Mouse (Mus musculus) embryonic facial prominence, embryonic 14.5 days (tissue): ENCODE results near the gene Cmas. TPM values are rescaled to one million over a fixed set of nuclear protein-coding genes. Genes with fewer than 3 reads are reported as not detected.

Source experiments
- ATAC-seq: fragments of 200-750 bp; cut with Nextera tagmentation; 2 replicates; pipeline ENCODE4 v1.8.0; 2017; ENCODE audit warnings: low read depth, moderate number of reproducible peaks, moderate TSS enrichment
- DNase-seq: peaks from one replicate; pipeline ENCODE4 v3.0.0-alpha.2; 2015; ENCODE audit warnings: low spot score
- H3K27ac ChIP-seq: fragments of 300-500 bp; sonication (generic); replicated peaks from 2 replicates; pipeline ENCODE4 v1.5.1; 2014; ENCODE audit warnings: low read depth, mild to moderate bottlenecking, low read length, moderate library complexity
- H3K27me3 ChIP-seq: fragments of 300-500 bp; sonication (generic); replicated peaks from 2 replicates; pipeline ENCODE4 v1.6.1; 2014; ENCODE audit warnings: low read length; ENCODE audit not compliant: control insufficient read depth, insufficient read depth
- H3K36me3 ChIP-seq: fragments of 300-500 bp; sonication (generic); 2 replicates; pipeline ENCODE4 v1.6.1; 2014; ENCODE audit warnings: low read length, mixed read lengths; ENCODE audit not compliant: control insufficient read depth, insufficient read depth
- H3K4me1 ChIP-seq: fragments of 300-500 bp; sonication (generic); 2 replicates; pipeline ENCODE4 v1.6.1; 2014; ENCODE audit warnings: antibody characterized with exemption, low read length; ENCODE audit not compliant: control insufficient read depth, insufficient read depth
- H3K4me2 ChIP-seq: fragments of 300-500 bp; sonication (generic); 2 replicates; pipeline ENCODE4 v1.6.1; 2014; ENCODE audit warnings: low read depth, mild to moderate bottlenecking, low read length, moderate library complexity, mixed read lengths
- H3K4me3 ChIP-seq: fragments of 300-500 bp; sonication (generic); 2 replicates; pipeline ENCODE4 v1.5.1; 2014; ENCODE audit warnings: low read depth, mild to moderate bottlenecking, low read length
- H3K9ac ChIP-seq: fragments of 300-500 bp; sonication (generic); 2 replicates; pipeline ENCODE4 v1.6.1; 2014; ENCODE audit warnings: low read depth, mild to moderate bottlenecking, low read length, moderate library complexity, mixed read lengths
- H3K9me3 ChIP-seq: fragments of 300-500 bp; sonication (generic); 2 replicates; pipeline ENCODE4 v1.6.1; 2016; ENCODE audit warnings: low read length; ENCODE audit not compliant: control insufficient read depth
- WGBS: fragments of 180-500 bp; shearing (Covaris S2); extraction: QIAGEN DNeasy Blood & Tissue Kit; methylation state at CpG from one replicate; pipeline ENCODE4 v1.1.7; 2014; 5-methylcytosine and 5-hydroxymethylcytosine counted together
- polyA plus RNA-seq: library from polyadenylated mRNA; unstranded; fragments of >200 nt; fragmentation: Nextera tagmentation; extraction: Ambion mirVana; gene quantifications from 2 replicates; pipeline ENCODE4 v1.2.1, GENCODE M21; 2014

Cmas gene
- polyA plus RNA-seq, 1 experiment from 2014 or later = 95.6 TPM

DNA sequence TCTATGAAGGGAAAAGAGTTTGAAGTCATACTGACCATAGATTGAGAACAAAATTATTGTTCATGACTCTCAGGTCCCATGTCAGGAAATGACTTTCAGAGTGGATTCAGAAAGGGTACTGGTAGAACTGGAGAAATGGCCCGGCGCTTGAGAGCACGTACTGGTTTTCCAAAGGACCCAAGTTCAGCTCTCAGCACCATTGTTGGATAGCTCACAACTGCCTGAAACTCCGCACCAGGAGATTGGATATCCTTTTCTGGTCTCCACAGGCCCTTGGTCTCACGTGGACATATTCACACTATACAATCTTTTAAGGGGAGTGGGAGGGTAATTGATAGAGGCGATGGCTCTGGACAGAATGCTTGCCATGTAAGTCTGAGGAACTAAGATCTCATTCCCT, 1.5 kb downstream of the Cmas start:
- Histone ChIP-seq H3K9ac (peak overlapping the region; percentile 90; the same call in 1 of the 2 replicates), H3K27me3 (peaks cover 10% of the 10 kb centered on the region), H3K4me1 (peaks cover 11% of the 10 kb centered on the region), H3K27ac (no peak overlapping the region), H3K36me3 (peaks cover 15% of the 10 kb centered on the region; the same call in 1 of the 2 replicates), H3K4me3 (peak overlapping the region; percentile 84), H3K4me2 (peak overlapping the region; percentile 78), H3K9me3 (no peaks in the 10 kb centered on the region)
- ATAC-seq = no peak
- WGBS = 93% methylated on average over 6 of the region's 6 CpGs
- no peak for DNase-seq

DNA sequence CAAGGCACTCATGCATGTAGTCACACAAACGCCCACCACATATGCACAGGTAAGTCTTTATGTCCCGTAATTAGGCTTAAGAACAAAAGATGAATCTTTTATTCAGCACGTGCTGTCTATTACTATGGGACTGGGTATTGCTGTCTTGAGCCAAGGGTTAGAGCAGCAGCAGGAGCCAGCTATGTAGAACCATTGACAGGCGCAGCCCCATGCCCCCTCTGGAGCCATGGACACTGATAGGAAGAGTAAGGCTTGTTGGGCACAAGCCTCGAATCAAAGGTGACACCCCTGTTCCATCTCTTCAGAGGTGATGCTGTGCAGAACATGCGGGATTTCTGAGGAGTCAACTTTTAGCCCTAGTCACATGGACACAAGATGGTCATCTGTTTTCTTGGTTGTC, 2.1 kb downstream of the Cmas start:
- peaks cover 11% of the 10 kb centered on the region for H3K4me1 ChIP-seq
- no peak overlapping the region for H3K27ac ChIP-seq
- H3K9ac ChIP-seq = no peak overlapping the region
- WGBS = 91% methylated on average over 6 of the region's 6 CpGs
- DNase-seq = no peak
- H3K9me3 ChIP-seq = no peaks in the 10 kb centered on the region
- no peak for ATAC-seq
- H3K4me3 ChIP-seq = no peak overlapping the region
- peaks cover 10% of the 10 kb centered on the region for H3K27me3 ChIP-seq
- H3K4me2 ChIP-seq = no peak overlapping the region
- peaks cover 15% of the 10 kb centered on the region; the same call in 1 of the 2 replicates for H3K36me3 ChIP-seq

- no peak for ATAC-seq
- H3K36me3 ChIP-seq = peaks cover 20% of the 10 kb centered on the region
- H3K4me2 ChIP-seq = no peak overlapping the region
- no peak overlapping the region for H3K4me3 ChIP-seq
- H3K27me3 ChIP-seq = 0 out of 2 replicates have a peak, but pooled peaks cover 3% of the 10 kb centered on the region
- DNase-seq = no peak
- H3K27ac ChIP-seq = no peak overlapping the region
- H3K9me3 ChIP-seq = no peaks in the 10 kb centered on the region
- H3K9ac ChIP-seq = no peak overlapping the region
- 76% methylated on average over 2 of the region's 2 CpGs for WGBS
- H3K4me1 ChIP-seq = peaks cover 11% of the 10 kb centered on the region
Measured at GRCm38 (mm10) chr6:142759633-142760032, 3.1 kb downstream of the Cmas start.

DNA sequence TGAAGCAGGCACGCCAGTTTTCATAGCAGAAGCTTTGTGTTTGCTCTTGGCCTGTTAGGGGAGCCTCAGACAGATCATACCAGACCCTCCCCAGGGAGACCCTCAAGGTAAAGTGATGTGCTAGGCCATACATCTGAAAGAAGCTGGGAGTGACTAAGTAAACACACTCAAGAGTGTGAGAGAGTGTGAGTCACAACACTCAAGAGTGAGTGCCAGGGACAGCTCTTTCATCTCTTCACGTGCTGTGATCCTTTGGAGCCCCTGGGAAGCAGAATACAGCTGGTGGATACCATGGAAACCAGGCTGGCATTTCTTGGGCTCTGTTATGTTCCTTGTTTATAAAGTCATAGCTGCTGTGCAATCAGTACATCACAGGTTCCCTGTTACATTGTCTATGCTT, 8.4 kb downstream of the Cmas start:
- DNase-seq = no peak
- Histone ChIP-seq H3K9ac (no peak overlapping the region), H3K27ac (no peak overlapping the region), H3K27me3 (no peaks in the 10 kb centered on the region), H3K9me3 (no peaks in the 10 kb centered on the region), H3K4me1 (no peaks in the 10 kb centered on the region), H3K4me2 (no peak overlapping the region), H3K4me3 (no peak overlapping the region), H3K36me3 (peaks cover 61% of the 10 kb centered on the region)
- WGBS = 74% methylated on average over 2 of the region's 2 CpGs
- no peak for ATAC-seq

DNA sequence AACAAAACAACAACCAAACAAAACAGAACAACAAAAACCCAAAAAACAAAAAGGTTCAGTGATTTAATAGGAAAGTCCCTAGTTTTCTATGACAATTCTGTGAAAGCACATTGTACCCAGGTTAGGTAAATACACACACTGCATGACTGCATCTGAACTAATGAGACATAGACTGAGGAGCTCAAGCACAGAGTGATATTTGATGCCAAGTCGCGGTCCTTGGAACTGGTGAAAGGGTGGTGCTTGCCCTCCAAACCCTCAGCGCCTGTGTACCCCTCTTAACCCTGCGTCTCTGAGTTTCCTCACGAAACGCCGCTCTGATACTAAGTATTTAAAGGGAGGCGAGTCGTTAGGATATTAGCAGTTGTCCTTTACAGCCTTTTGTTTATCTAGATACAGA, 10.8 kb downstream of the Cmas start:
- 88% methylated on average over 9 of the region's 9 CpGs for WGBS
- H3K9ac ChIP-seq = no peak overlapping the region
- no peak overlapping the region for H3K4me3 ChIP-seq
- no peak overlapping the region for H3K27ac ChIP-seq
- no peak for DNase-seq
- H3K4me2 ChIP-seq = no peak overlapping the region
- no peaks in the 10 kb centered on the region for H3K9me3 ChIP-seq
- peaks cover 78% of the 10 kb centered on the region for H3K36me3 ChIP-seq
- H3K4me1 ChIP-seq = no peaks in the 10 kb centered on the region
- no peak for ATAC-seq
- no peaks in the 10 kb centered on the region for H3K27me3 ChIP-seq

DNA sequence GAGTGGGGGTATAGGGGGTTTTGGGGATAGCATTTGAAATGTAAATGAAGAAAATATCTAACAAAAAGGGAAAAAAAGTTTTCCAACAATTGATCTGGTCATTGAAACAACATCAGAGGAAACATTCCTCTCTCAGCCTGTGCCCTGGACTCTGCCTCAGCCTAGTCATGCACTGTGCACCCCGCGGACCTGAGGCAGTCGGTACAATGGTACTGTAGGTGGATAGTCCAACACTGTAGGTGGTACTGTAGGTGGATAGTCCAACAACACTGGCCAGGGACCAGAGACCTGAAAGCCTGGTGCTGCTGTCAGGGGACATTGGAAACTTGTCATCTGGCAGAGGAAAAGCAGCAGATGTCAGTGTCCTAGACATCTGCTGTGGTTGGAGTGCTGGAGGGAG, 13.4 kb downstream of the Cmas start:
- H3K27ac ChIP-seq = no peak overlapping the region
- no peaks in the 10 kb centered on the region for H3K9me3 ChIP-seq
- H3K9ac ChIP-seq = no peak overlapping the region
- H3K27me3 ChIP-seq = no peaks in the 10 kb centered on the region
- H3K4me2 ChIP-seq = no peak overlapping the region
- peaks cover 94% of the 10 kb centered on the region for H3K36me3 ChIP-seq
- H3K4me1 ChIP-seq = no peaks in the 10 kb centered on the region
- WGBS = 96% methylated on average over 3 of the region's 3 CpGs
- DNase-seq = no peak
- ATAC-seq = no peak
- H3K4me3 ChIP-seq = no peak overlapping the region

GRCm38 (mm10) chr6:142771643-142772042, 15.2 kb downstream of the Cmas start:
- Histone ChIP-seq H3K4me3 (no peak overlapping the region), H3K36me3 (peaks cover 82% of the 10 kb centered on the region), H3K9me3 (no peaks in the 10 kb centered on the region)

DNA sequence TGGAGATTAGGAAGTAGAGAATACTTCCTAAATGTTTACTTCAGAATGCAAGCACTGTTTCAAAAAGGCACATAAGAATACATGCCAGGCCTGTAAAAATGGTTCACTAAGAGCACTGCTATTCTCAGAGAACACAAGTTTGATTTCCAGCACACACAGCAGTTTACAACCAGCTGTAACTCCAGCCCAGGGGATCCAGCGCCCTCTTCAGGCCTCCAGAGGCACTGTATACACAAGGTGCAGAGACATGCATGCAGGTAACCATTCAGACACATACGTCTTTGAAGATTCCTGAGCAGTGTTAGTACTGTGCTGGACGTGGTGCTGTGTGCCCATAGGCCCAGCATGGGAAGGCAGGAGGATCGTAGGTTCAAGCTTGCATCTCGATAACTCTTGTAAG, 17.1 kb downstream of the Cmas start:
- 89% methylated on average over 5 of the region's 5 CpGs for WGBS
- Histone ChIP-seq H3K9me3 (no peaks in the 10 kb centered on the region), H3K9ac (no peak overlapping the region), H3K4me1 (no peaks in the 10 kb centered on the region), H3K4me3 (no peak overlapping the region), H3K27ac (no peak overlapping the region), H3K4me2 (no peak overlapping the region), H3K36me3 (peaks cover 63% of the 10 kb centered on the region), H3K27me3 (no peaks in the 10 kb centered on the region)
- no peak for ATAC-seq
- no peak for DNase-seq

More at GRCm38 (mm10) chr6:142771643-142772042, 15.2 kb downstream of the Cmas start:
- Histone ChIP-seq H3K27me3 (no peaks in the 10 kb centered on the region), H3K27ac (no peak overlapping the region), H3K4me2 (no peak overlapping the region), H3K9ac (no peak overlapping the region), H3K4me1 (no peaks in the 10 kb centered on the region)
- 86% methylated on average over 4 of the region's 4 CpGs for WGBS
- DNase-seq = no peak
- ATAC-seq = no peak

GRCm38 (mm10) chr6:142776935-142777334, 20.4 kb downstream of the Cmas start:
- Histone ChIP-seq H3K27me3 (no peaks in the 10 kb centered on the region), H3K9me3 (no peaks in the 10 kb centered on the region), H3K4me1 (no peaks in the 10 kb centered on the region), H3K9ac (no peak overlapping the region), H3K4me3 (no peak overlapping the region), H3K36me3 (peaks cover 34% of the 10 kb centered on the region), H3K4me2 (no peak overlapping the region), H3K27ac (no peak overlapping the region)
- no peak for DNase-seq
- ATAC-seq = no peak
- 80% methylated on average over 4 of the region's 4 CpGs for WGBS
